Mouse (Mus musculus) bone marrow, adult 2 months (tissue): ENCODE data around the gene Olfr642.

ENCODE experiments used
- CTCF ChIP-seq: fragments of 200-500 bp; IDR thresholded peaks from 2 replicates; pipeline ENCODE4 v1.5.1; 2011; ENCODE audit warnings: low read length, control low read depth; ENCODE audit not compliant: control insufficient read depth, insufficient read depth
- POLR2A ChIP-seq: fragments of 200-500 bp; IDR thresholded peaks from 2 replicates; pipeline ENCODE4 v1.6.1; 2011; ENCODE audit warnings: low read depth, mild to moderate bottlenecking, control low read depth, low read length, borderline replicate concordance; ENCODE audit not compliant: control insufficient read depth

GRCm38 (mm10) chr7:104071769-104072168, 19.3 kb upstream of the Olfr642 start, which contains the start of gene Olfr644:
- TF ChIP-seq CTCF (no peak), POLR2A (no peak)
